21 mouse cellular contexts compared by ENCODE assay signal in the genomic region with DNA sequence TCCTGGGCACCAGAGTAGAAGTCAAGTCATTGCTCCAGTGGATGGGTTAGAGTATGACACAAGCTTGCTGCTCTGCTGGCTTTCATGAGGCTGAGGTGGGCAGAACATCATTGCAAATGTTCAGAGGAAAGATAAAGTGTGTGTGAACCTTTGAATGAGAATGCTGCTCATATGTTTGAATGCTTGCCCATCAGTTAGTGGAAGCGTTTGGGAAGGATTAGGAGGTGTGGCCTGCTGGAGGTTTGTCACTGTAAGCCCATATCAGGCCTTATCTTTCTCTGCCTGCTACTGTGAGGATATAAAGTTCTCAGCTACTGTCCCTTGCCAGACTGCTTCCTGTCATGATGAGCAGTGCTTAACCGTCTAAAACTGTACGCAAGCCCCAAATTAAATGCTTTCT. TPM values are rescaled to one million over a fixed set of nuclear protein-coding genes. Genes with fewer than 3 reads are reported as not detected.
A peak's percentile ranks its signal among the peaks of the same experiment; 100 is the strongest.
DNase-seq lines count a peak whose midpoint lies in the region; ATAC-seq and TF ChIP-seq lines count a peak whose summit lies in the region.
"Had no signal": no experiment of that assay in that cellular context is flagged by ENCODE, and none has a peak within 500 bp of the region (broad histone marks: within the 10 kb centered on the region; RNA-seq: fewer than 3 reads in every experiment).

No protein-coding gene starts in this region.

- no peaks in the 10 kb centered on the region for H3K9me3 ChIP-seq in midbrain, embryonic 11.5 days (ENCODE audit: control insufficient read depth, low read length)
- no peaks in the 10 kb centered on the region for H3K9me3 ChIP-seq in midbrain, postnatal 0 days (ENCODE audit: low read length)
- no peaks in the 10 kb centered on the region for H3K9me3 ChIP-seq in MEL (replicated peaks; ENCODE audit: insufficient read depth, low read length)
- H3K9me3 ChIP-seq in forebrain, embryonic 16.5 days (ENCODE audit: control insufficient read depth, low read length), result 0 out of 2 replicates have a peak, but pooled peaks cover 2% of the 10 kb centered on the region

- TF ChIP-seq EP300 in MEL (IDR thresholded peaks at IDR 0.05; ENCODE audit: low read depth in 1 of 2, low read length in 2 of 2), result peak; percentile 28 to 50; a peak in 3 of 4 replicates

- WGBS in midbrain, embryonic 11.5 days, result 92% methylated on average over 3 of the region's 3 CpGs
- WGBS in midbrain, postnatal 0 days, result 92% methylated on average over 3 of the region's 3 CpGs
- WGBS in forebrain, embryonic 16.5 days, result 97% methylated on average over 3 of the region's 3 CpGs

- no peak overlapping the region for H3K4me3 ChIP-seq in midbrain, embryonic 11.5 days (ENCODE audit: low read depth, low read length)
- no peak overlapping the region for H3K4me3 ChIP-seq in midbrain, postnatal 0 days (ENCODE audit: low read depth, low read length)
- no peak overlapping the region for H3K4me3 ChIP-seq in MEL (ENCODE audit: control insufficient read depth in 1 of 2, insufficient read depth in 1 of 2, low read depth in 2 of 2, low read length in 2 of 2)
- H3K4me3 ChIP-seq in forebrain, embryonic 16.5 days (replicated peaks; ENCODE audit: low read length), result no peak overlapping the region

- TF ChIP-seq RAD21 in MEL (IDR thresholded peaks at IDR 0.05; ENCODE audit: low read depth, low read length), result no peak

- no peaks in the 10 kb centered on the region for H3K4me1 ChIP-seq in midbrain, embryonic 11.5 days (ENCODE audit: control insufficient read depth, insufficient read depth, low read length)
- no peaks in the 10 kb centered on the region for H3K4me1 ChIP-seq in midbrain, postnatal 0 days (ENCODE audit: insufficient read depth, low read length)
- H3K4me1 ChIP-seq in MEL (ENCODE audit: control insufficient read depth in 1 of 2, insufficient read depth in 2 of 2, low read length in 2 of 2), result no peaks in the 10 kb centered on the region
- no peaks in the 10 kb centered on the region for H3K4me1 ChIP-seq in forebrain, embryonic 16.5 days (replicated peaks; ENCODE audit: control insufficient read depth, insufficient read depth, low read length)

- no peaks in the 10 kb centered on the region for H3K27me3 ChIP-seq in midbrain, embryonic 11.5 days (ENCODE audit: control insufficient read depth, insufficient read depth, low read length)
- H3K27me3 ChIP-seq in midbrain, postnatal 0 days (ENCODE audit: insufficient read depth, low read length), result no peaks in the 10 kb centered on the region
- H3K27me3 ChIP-seq in MEL (ENCODE audit: control insufficient read depth in 1 of 2, insufficient read depth in 2 of 2, low read length in 2 of 2), result no peaks in the 10 kb centered on the region
- no peaks in the 10 kb centered on the region for H3K27me3 ChIP-seq in forebrain, embryonic 16.5 days (replicated peaks; ENCODE audit: control insufficient read depth, insufficient read depth, low read length)
- H3K27me3 ChIP-seq: CH12.LX, Patski had no signal

- TF ChIP-seq CTCF in midbrain, postnatal 0 days (IDR thresholded peaks at IDR 0.05), result no peak
- no peak for TF ChIP-seq CTCF in MEL (IDR thresholded peaks at IDR 0.05 in 2 of 3, conservative IDR thresholded peaks at IDR 0.05 in 1 of 3; ENCODE audit: control insufficient read depth in 1 of 3, insufficient read depth in 1 of 3, low read depth in 2 of 3, low read length in 3 of 3, poor library complexity in 1 of 3, severe bottlenecking in 1 of 3)

- no peak overlapping the region for H3K4me2 ChIP-seq in midbrain, embryonic 11.5 days
- no peak overlapping the region for H3K4me2 ChIP-seq in midbrain, postnatal 0 days (ENCODE audit: low read depth, low read length, poor library complexity, severe bottlenecking)
- no peak overlapping the region for H3K4me2 ChIP-seq in forebrain, embryonic 16.5 days (ENCODE audit: low read length)

- H3K27ac ChIP-seq in midbrain, embryonic 11.5 days (ENCODE audit: low read depth, low read length), result no peak overlapping the region
- no peak overlapping the region for H3K27ac ChIP-seq in midbrain, postnatal 0 days (ENCODE audit: low read depth, low read length)
- H3K27ac ChIP-seq in MEL (ENCODE audit: control insufficient read depth, low read depth, low read length), result no peak overlapping the region
- no peak overlapping the region for H3K27ac ChIP-seq in forebrain, embryonic 16.5 days (ENCODE audit: low read length)

- ATAC-seq in midbrain, embryonic 11.5 days (ENCODE audit: low FRiP score), result no peak
- ATAC-seq in midbrain, postnatal 0 days (ENCODE audit: low FRiP score), result no peak
- 0 out of 2 replicates have a peak, but pooled peaks have one; percentile 50 for ATAC-seq in megakaryocyte-erythroid progenitor cell, adult 5-6 weeks (replicated peaks; ENCODE audit: low FRiP score, low TSS enrichment, poor library complexity, severe bottlenecking)
- ATAC-seq in granulocyte monocyte progenitor cell, adult 5-6 weeks (replicated peaks; ENCODE audit: poor library complexity, severe bottlenecking), result no peak
- ATAC-seq in forebrain, embryonic 16.5 days, result no peak
- ATAC-seq: activated CD4-positive, CD25-positive, alpha-beta regulatory T cell, adult 4 months; CD4-positive, CD25-positive, alpha-beta regulatory T cell, adult 4 months; Patski had no signal

- TF ChIP-seq POLR2A in MEL (IDR thresholded peaks at IDR 0.05; ENCODE audit: control insufficient read depth in 1 of 2, insufficient read depth in 1 of 2, low read depth in 1 of 2, low read length in 2 of 2, poor library complexity in 1 of 2), result no peak

- DNase-seq in midbrain, embryonic 11.5 days (ENCODE audit: low spot score, missing footprints), result peak; percentile 35
- no peak for DNase-seq in midbrain, postnatal 0 days (ENCODE audit: low spot score)
- peak; percentile 81 for DNase-seq in MEL (ENCODE audit: low read depth, low spot score)
- DNase-seq: adrenal gland, adult 2 months; adrenal gland, adult 8-10 months; adrenal gland, postnatal 10 days; adrenal gland, postnatal 14 days; adrenal gland, postnatal 25 days; adrenal gland, postnatal 36 days; B cell, adult 2 months; cerebellum, adult 11 months; cerebellum, adult 11-12 months; cerebellum, adult 18-20 months; cerebellum, adult 2 months had no signal

- H3K79me2 ChIP-seq in MEL (ENCODE audit: control insufficient read depth, insufficient read depth, low read length, poor library complexity), result no peaks in the 10 kb centered on the region

- H3K9ac ChIP-seq in midbrain, embryonic 11.5 days (ENCODE audit: low read length), result no peak overlapping the region
- H3K9ac ChIP-seq in midbrain, postnatal 0 days (replicated peaks; ENCODE audit: low read length, poor library complexity, severe bottlenecking), result no peak overlapping the region
- no peak overlapping the region for H3K9ac ChIP-seq in MEL (ENCODE audit: control insufficient read depth, low read depth, low read length, poor library complexity, severe bottlenecking)
- no peak overlapping the region for H3K9ac ChIP-seq in forebrain, embryonic 16.5 days (replicated peaks; ENCODE audit: low read depth, low read length)

- no peaks in the 10 kb centered on the region for H3K36me3 ChIP-seq in midbrain, embryonic 11.5 days (ENCODE audit: control insufficient read depth, insufficient read depth, low read length)
- no peaks in the 10 kb centered on the region; the same call in 1 of the 2 replicates for H3K36me3 ChIP-seq in midbrain, postnatal 0 days (ENCODE audit: insufficient read depth, low read length)
- H3K36me3 ChIP-seq in MEL (ENCODE audit: control insufficient read depth in 1 of 2, insufficient read depth in 2 of 2, low read length in 2 of 2), result peaks cover 0 to 1% of the 10 kb centered on the region in 2 experiments; a peak in 1 of 4 replicates
- no peaks in the 10 kb centered on the region for H3K36me3 ChIP-seq in forebrain, embryonic 16.5 days (ENCODE audit: control insufficient read depth, insufficient read depth)

RNA-seq across cellular contexts. Expression of a gene that starts 24.3 kb away (rescaled TPM):
- 22.8 and 24.0 TPM in 2 replicates for polyA plus RNA-seq in midbrain, embryonic 11.5 days (2014; fragmentation: Nextera tagmentation; extraction: Ambion mirVana)
- total RNA-seq in midbrain, postnatal 0 days (2014; rRNA removed), result 37.8 and 47.1 TPM in 2 replicates
- polyA plus RNA-seq in midbrain, postnatal 0 days (2015; fragmentation: Nextera tagmentation; extraction: Ambion mirVana), result 34.2 and 40.8 TPM in 2 replicates
- total RNA-seq in MEL (2012; rRNA removed), result 25.7 and 31.1 TPM in 2 replicates
- 100 to 1,000 TPM in 1 of 2 experiments, 10 to 100 TPM in 1; 64.7 to 249 TPM for polyA plus RNA-seq in MEL (2012; ENCODE audit: insufficient read depth in 1 of 2, insufficient read length in 2 of 2, low read depth in 1 of 2, low replicate concordance in 2 of 2, missing spikeins in 1 of 2)
- 16.7 and 20.2 TPM in 2 replicates for total RNA-seq in megakaryocyte-erythroid progenitor cell, adult 5-6 weeks (2014; fragmentation: Nextera tagmentation)
- 20.3 and 50.3 TPM in 2 replicates for total RNA-seq in megakaryocyte-erythroid progenitor cell, adult 5-6 weeks (2017)
- 51.6 and 54.7 TPM in 2 replicates for total RNA-seq in granulocyte monocyte progenitor cell, adult 5-6 weeks (2014; fragmentation: Nextera tagmentation)
- 52.1 and 80.7 TPM in 2 replicates for total RNA-seq in granulocyte monocyte progenitor cell, adult 5-6 weeks (2017)
- 30.6 and 31.5 TPM in 2 replicates for polyA plus RNA-seq in forebrain, embryonic 16.5 days (2015; fragmentation: Nextera tagmentation; extraction: Ambion mirVana)

RNA-seq across cellular contexts. Expression of a gene that starts 55.6 kb away (rescaled TPM):
- 12.5 and 14.8 TPM in 2 replicates for polyA plus RNA-seq in midbrain, embryonic 11.5 days (2014; fragmentation: Nextera tagmentation; extraction: Ambion mirVana)
- 24.8 and 26.0 TPM in 2 replicates for total RNA-seq in midbrain, postnatal 0 days (2014; rRNA removed)
- polyA plus RNA-seq in midbrain, postnatal 0 days (2015; fragmentation: Nextera tagmentation; extraction: Ambion mirVana), result 46.0 and 47.5 TPM in 2 replicates
- total RNA-seq in MEL (2012; rRNA removed), result 2.9 and 3.4 TPM in 2 replicates
- polyA plus RNA-seq in MEL (2012; ENCODE audit: insufficient read depth in 1 of 2, insufficient read length in 2 of 2, low read depth in 1 of 2, low replicate concordance in 2 of 2, missing spikeins in 1 of 2), result 1 to 10 TPM in 1 of 2 experiments, not detected in 1; 9.0 TPM
- 2.4 and 3.7 TPM in 2 replicates for total RNA-seq in megakaryocyte-erythroid progenitor cell, adult 5-6 weeks (2014; fragmentation: Nextera tagmentation)
- total RNA-seq in megakaryocyte-erythroid progenitor cell, adult 5-6 weeks (2017), result 3.8 and 6.1 TPM in 2 replicates
- 1.1 and 1.5 TPM in 2 replicates for total RNA-seq in granulocyte monocyte progenitor cell, adult 5-6 weeks (2014; fragmentation: Nextera tagmentation)
- total RNA-seq in granulocyte monocyte progenitor cell, adult 5-6 weeks (2017), result 0.93 and 1.6 TPM in 2 replicates
- polyA plus RNA-seq in forebrain, embryonic 16.5 days (2015; fragmentation: Nextera tagmentation; extraction: Ambion mirVana), result 33.6 and 45.4 TPM in 2 replicates

RNA-seq across cellular contexts. Expression of a gene that starts 55.9 kb away (rescaled TPM):
- 0.97 and 1.4 TPM in 2 replicates for polyA plus RNA-seq in midbrain, embryonic 11.5 days (2014; fragmentation: Nextera tagmentation; extraction: Ambion mirVana)
- total RNA-seq in midbrain, postnatal 0 days (2014; rRNA removed), result 5.1 and 8.5 TPM in 2 replicates
- polyA plus RNA-seq in midbrain, postnatal 0 days (2015; fragmentation: Nextera tagmentation; extraction: Ambion mirVana), result 4.0 TPM in 2 replicates
- total RNA-seq in MEL (2012; rRNA removed), result 54.2 and 59.0 TPM in 2 replicates
- polyA plus RNA-seq in MEL (2012; ENCODE audit: insufficient read depth in 1 of 2, insufficient read length in 2 of 2, low read depth in 1 of 2, low replicate concordance in 2 of 2, missing spikeins in 1 of 2), result 10 to 100 TPM in 1 of 2 experiments, not detected in 1; 86.8 TPM
- 81.1 and 116 TPM in 2 replicates for total RNA-seq in megakaryocyte-erythroid progenitor cell, adult 5-6 weeks (2014; fragmentation: Nextera tagmentation)
- 55.9 and 62.7 TPM in 2 replicates for total RNA-seq in megakaryocyte-erythroid progenitor cell, adult 5-6 weeks (2017)
- total RNA-seq in granulocyte monocyte progenitor cell, adult 5-6 weeks (2014; fragmentation: Nextera tagmentation), result 33.7 and 36.6 TPM in 2 replicates
- 28.9 and 29.0 TPM in 2 replicates for total RNA-seq in granulocyte monocyte progenitor cell, adult 5-6 weeks (2017)
- polyA plus RNA-seq in forebrain, embryonic 16.5 days (2015; fragmentation: Nextera tagmentation; extraction: Ambion mirVana), result 1.0 and 1.2 TPM in 2 replicates
